Mouse (Mus musculus): ENCODE data around the gene Syt14.

The Syt14 gene

DNA sequence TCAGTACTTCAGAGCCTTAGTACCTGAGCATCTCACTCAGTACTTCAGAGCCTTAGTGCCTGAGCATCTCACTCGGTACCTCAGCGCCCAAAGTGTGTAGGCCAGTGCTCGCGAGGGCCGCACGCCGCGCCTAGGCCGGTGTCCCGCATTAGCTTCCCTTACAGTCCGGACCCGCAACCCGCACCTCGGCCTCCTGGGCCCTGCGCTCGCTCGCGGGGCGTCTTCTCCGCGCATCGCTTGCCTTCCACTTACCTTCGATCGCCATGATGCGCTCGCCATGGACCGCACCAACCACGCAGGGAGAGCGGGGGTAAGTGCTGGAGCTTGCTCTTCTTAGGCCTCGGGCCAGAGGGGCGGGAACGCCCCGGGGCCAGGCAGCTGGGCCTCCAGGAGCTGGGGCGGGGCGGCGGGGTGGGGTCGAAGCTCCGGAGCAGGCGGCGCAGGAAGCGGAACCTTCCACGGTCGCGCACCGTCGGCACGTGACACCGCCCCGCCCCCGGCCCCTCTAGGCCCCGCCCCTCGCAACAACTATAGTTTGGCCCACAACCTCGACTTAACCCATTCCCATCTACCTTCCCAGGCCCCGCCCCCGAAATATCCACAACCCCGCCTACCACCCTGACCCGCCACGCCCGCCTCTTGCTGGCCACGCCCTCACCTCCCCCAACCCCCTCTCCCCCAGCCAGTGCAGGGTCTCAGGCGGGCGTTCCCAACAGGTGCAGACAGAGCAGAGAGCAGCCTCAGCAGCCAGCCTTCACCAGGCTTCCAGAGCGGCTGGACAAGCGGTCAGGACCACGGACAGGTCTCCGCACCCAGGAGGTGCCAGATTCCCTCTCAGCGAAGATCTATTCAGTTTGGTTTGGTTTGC is at the start of gene Syt14:
Syt14 (minus strand) TSS at position 405 of the 868 bp plus-strand sequence.
- peak; percentile 16 to 52 for DNase-seq (ENCODE audit: low spot score in 2 of 2)

DNA sequence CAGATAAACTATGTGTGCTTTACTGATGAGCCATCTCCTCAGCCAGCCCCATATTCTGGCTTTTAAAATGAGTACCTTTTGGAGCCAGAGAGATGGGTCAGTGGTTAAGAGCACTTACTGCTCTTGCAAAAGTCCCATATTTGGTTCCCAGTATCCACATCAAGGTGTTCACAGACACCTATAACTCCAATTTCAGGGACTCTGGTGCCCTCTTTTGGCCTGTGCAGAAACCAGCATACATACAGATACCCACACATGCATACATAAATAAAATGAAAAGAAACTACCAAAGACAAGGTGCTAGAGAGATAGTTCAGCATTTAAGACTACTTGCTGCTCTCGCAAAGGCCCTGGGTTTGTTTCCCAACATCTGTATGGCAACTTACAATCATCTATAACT is 48.4 kb upstream of the Syt14 start:
- DNase-seq (ENCODE audit: low spot score in 2 of 2), result no peak

DNA sequence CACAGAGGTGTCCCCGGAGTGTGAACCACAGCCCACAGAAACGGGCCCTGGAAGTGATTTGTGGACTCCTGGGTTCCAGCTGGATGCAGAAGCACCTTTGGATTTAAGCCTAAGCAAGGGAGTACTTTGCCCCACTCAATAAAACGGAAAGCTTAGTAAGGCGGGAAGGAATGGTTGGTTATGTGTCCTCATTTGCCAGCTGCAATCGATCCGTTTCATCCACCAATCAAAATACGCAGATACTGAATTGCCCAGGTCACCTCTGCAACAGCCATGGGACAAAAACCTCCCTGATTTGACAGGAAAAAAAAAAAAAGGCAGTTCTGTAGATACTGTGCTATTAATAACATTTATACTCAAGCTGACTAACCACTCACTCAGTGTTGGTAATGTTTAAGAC is 47.5 kb upstream of the Syt14 start:
- no peak for DNase-seq (ENCODE audit: low spot score in 2 of 2)

DNA sequence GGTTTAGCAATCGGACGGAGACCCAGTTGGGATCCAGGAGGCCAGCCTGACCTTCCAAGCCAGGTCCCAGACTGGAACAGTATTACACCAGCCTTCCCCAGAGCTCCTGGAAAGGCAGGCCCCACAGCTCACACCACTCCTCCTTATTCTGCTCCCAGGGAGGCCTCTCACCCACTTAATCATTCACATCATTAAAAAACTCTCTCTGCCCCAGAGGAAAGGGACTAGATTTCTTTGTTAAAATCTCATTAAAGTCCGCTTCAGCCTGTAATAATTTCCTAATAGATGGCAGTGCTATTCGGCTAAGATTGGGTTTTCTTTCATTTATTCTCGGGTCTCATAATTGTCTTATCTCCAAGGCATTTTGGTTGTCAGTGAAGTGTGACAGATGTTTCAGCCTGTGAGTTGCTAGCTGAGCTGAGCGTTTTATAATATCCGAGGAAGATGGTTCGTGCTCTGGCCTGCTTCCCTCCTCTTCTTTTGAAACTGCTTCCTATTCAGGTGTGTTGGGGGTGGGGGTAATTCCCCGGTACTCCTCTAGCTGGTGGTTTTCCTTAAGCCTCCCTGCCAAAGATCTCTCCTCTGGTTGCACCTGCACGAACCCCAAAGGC is 46.8 kb upstream of the Syt14 start:
- DNase-seq (ENCODE audit: low spot score in 2 of 2), result peak in 1 of 2 experiments; percentile 32

DNA sequence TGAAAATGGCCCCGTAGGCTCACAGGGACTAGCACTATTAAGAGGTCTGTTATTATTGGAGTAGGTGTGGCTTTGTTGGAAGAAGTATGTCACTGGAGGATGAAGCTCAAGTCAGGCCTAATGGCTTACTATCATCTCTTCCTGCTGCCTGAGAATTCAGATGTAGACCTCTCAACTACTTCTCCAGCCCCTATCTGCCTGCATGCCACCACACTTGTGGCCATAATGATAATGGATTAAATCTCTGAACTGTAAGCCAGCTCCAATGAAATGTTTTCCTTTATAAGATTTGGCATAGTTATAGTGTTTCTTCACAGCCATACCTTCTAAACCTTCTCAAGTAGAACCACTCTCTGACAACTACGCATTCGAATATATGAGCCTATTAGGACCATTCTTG is 27.0 kb upstream of the Syt14 start:
- DNase-seq (ENCODE audit: low spot score in 2 of 2), result no peak

DNA sequence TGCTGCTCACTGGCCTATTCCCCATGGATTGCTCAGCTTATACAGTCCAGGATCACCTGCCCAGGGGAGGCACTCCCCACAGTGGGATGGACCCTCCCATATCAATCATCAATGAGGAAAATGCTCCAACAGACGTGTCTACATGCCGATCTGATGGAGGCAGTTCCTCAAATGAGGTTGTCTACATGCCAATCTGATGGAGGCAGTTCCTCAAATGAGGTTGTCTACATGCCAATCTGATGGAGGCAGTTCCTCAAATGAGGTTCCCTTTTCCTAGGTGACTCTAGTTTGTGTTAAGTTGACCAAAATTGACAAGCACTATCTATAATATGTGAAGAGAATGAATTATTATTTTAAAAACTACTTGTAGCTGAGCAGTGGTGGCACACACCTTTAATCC is 24.6 kb upstream of the Syt14 start:
- no peak for DNase-seq (ENCODE audit: low spot score in 2 of 2)

DNA sequence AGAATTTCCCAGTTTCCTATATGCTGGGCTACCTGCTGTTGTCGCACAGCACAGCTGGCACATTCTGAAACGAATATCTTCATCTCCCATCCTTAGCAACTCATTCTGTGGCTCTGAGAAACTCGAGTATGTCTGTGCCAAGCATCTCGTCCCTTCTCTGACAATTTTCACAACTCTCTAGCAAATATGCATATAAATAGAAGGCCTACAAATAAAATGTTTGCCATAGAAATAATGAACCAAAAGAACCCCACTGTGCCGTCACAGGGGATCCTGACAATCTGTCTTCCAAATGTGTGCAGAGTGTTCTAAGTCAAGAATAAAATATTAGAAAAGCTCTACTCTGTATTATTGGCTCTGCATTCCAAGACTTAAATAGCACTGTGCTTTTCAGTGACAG is 24.0 kb upstream of the Syt14 start:
- no peak for DNase-seq (ENCODE audit: low spot score in 2 of 2)

DNA sequence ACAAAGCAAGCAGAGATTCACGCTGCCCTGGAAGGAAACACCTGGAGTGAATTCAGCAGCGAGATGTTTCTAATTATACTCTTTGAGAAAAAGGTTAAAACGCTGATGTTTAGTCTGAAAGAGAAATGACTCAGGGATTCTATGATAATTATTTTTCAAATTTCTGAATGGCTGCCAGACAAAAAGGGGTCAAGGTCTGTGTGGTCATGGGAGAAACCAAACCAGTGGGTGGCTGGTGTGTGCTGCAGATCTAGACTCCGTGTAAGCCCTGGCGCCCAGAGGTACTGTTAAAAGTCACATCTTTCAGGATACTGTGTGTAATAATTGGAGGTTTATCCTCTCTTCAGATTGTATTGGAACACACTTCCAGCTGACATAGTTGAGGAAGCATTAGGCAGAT is 18.8 kb upstream of the Syt14 start:
- DNase-seq (ENCODE audit: low spot score in 2 of 2), result no peak

DNA sequence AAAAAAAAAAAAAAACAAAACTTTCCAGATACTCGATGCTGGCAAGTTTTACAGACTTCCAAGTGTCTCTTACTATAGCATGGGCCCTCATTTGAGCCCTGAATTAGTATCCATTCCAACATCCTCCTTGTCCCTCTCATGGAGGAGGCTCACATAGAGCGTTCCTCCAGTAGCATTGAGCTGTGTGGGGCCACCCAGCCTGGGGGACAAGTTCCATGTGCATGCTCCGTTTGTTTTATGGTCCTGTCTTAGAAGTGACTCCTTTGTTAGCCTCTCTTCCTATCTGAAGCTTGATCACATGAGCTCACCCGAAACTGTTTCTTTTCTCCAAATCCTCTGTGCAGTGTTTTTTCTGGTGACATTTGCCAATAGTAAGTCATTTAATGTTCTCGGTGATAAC is 17.5 kb upstream of the Syt14 start:
- no peak for DNase-seq (ENCODE audit: low spot score in 2 of 2)

DNA sequence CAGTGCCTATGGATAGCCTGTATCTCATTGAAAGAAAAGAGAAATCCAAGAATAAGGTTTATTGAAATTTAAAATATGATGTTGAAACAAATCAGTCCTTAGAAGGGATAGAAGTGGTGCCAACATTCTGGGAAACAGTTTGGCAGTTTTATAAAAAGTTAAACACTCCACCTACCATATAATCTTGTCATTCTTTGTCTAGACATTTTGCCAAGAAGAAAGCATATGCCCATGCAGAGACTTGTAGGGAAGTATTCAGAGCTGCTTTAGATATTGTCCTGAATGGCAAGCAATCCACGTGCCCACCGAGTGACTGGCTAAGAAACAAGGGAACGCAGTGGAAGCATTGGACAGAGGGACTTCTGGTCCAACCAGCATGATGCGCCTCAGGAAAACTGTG is 12.0 kb upstream of the Syt14 start:
- DNase-seq (ENCODE audit: low spot score in 2 of 2), result no peak

DNA sequence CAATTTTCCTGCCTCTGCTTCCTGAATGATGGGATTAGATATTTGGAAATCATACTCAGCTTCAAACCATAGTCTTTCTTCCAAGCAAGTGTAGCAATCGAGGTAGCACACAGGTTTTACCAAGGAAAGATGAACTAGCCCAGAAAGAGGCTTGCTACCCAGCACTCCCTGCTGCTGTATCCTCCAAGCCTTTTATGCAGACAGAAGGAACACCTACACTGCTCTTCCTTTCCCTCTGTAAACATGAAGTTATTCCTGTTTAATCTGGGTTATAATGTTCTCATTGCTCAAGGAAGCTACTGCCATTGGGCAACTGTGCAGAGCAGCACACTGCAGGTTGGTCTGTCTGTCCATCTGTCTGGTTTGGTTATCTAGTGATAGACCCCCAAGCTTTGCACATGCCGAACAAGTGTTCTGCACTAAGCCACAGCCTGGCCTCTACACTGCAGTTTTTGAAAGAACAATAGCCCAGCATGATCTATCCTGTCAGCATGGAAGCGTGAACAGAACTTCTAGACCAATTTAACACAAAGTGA is 7.3 kb upstream of the Syt14 start:
- DNase-seq (ENCODE audit: low spot score in 2 of 2), result no peak

DNA sequence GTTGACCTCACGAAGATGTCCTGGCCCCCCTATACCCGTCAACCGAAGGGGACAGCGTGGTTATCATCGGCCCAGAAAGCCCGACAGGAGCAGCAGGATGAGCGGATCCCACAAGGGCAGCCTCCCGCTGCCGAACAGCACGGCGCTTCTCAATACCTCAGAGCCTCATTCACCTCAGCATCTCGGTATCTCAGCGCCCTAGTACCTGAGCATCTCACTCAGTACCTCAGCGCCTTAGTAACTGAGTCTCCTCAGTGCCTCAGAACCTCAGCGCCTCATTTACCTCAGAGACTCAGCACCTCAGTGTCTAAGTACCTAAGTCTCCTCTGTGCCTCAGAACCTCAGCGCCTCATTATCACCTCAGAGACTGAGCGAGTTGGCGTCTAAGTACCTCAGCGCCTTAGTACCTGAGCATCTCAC is 614 bp downstream of the Syt14 start:
- DNase-seq (ENCODE audit: low spot score in 2 of 2), result no peak

DNA sequence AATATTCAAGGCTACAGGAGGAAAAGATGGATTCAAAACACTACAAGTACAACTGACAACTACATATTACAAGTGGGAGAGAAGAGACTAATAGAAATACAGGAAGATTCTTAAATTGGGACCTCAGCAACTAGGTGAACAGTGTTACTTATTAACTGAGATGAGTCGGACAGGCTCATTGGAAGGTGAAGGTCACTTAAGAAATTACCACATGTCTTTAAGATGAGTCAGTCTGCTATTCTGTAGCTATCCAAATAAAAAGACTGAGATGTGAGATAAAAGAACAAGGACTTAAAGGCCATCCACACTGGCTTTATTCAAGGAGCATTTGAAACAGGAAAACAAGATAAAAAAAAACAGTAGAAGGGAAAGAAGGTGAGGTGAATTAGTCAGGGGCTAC is 11.3 kb downstream of the Syt14 start:
- DNase-seq (ENCODE audit: low spot score in 2 of 2), result no peak

DNA sequence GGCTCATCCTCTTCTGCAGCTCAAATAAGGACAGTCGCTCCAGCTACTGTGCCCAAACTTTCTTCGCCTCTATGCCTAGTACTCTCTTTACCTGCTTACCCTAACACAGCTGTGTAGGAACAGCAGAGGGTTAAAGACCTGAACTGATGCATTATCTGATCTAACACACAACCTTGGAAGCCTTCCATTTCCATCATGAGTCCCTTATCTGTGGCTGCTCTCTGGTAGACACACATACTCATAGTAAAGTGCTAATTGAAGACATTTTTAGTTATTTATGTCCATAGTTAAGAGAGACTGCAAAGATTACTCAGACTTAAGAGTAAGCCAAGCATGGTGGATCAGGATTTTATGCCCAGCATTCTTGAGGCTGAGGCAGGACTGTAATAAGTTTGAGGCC is 23.2 kb downstream of the Syt14 start:
- no peak for DNase-seq (ENCODE audit: low spot score in 2 of 2)

DNA sequence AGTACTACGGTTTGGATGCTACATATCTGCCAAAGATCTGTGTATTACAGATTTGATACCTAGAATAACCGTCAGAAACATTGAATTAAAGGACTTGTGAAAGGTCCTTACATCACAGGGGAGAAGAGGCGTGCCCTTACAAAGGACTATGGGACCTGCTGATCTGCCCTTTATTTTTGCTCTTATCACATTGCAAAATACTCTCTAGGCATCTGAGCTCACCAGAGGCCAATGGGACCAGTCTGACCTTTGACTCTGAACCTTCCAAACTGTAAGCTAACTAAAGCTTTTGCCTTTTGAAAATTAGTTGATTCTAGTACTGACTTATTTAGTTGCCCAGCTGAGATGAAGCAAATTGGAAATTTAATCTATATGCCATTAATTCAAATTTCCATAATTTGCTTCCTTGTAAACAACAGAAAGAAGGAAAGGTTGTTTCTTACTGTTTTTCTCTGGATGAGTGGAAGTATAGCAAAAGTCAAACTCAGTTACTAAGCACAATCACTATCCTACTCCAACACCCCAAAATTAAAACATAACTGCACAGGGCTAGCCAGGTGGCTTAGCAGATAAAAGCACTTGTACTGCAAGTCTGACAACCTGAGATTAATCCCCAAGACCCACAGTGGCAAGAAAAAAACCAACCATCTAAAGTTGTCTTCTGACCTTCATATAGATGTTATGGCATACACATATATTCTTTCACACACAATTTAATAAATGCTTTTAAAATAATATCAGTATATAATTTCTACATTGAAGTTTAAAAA is 24.4 kb downstream of the Syt14 start:
- no peak for DNase-seq (ENCODE audit: low spot score in 2 of 2)

DNA sequence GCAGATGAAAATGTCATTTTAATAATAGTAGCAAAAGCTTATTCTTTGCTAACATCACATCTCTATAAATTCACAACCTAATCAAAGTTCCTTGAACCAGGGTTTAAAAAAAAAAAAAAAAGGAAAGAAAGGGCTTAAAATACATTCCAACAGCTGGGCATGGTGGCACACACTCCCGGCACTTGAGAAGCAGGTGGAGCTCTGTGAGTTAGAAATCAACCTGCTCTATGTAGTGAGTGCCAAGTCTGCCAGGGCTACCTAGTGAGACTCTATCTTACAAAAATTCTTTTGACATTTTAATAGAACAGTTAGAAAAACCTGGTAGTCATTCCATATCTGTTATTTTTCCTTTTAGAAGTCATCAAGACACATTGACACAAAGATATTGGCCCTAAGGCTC is 31.0 kb downstream of the Syt14 start:
- DNase-seq (ENCODE audit: low spot score in 2 of 2), result no peak

DNA sequence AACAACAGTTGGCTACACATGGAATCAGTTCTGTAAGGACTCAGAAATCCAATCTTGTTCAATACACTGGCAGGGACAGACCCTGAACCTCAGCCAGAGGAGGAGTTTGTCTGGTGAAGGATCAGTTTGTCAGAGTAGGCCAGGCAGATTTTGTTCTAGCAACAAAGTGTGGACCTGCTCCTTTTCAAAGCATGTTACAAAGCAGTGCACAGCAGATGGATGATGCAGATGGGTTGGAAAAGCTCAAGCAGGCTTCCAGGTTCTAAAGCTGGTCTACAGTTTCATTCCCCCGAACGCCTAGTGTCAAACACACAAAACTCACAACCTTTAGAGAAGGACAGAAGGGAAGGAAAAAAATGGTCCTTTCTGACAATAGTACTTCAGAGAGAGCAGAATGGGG is 31.6 kb downstream of the Syt14 start:
- no peak for DNase-seq (ENCODE audit: low spot score in 2 of 2)

DNA sequence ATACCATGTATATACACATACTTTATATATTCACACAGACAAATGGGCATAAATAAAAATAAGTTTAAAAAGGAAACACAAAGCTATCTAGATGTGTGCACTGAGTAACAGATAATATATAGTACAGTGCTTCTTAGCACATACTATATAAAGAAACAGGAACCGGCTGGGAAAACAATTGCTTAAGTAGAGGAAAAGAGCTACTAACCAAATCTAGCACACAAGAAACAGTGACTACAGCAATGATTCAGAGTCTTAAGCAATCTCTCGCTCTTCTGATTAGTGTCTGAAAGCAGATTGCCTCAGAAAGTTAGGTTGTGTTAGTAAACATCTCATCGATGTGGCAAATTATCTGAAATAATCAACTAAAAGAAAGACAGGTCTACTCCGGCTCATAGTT is 33.3 kb downstream of the Syt14 start:
- no peak for DNase-seq (ENCODE audit: low spot score in 2 of 2)

DNA sequence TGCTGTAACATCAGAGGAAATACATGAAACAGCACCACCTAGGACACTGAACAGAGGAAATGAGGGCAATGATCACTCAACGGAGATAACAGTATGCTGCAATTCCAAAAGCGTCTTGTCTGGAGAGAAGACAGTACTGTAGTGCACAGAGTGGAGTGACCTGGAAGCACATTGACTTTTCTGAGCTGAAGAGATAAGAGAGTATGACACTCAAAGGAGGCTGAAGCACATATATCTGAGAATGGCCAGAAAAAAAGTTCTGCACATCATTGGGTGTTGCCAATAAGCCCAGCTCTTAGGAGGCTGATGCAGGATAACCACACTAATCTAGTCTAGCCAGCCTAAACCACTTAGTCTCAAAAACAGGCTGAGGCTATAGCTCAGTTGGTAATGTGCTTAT is 34.0 kb downstream of the Syt14 start:
- no peak for DNase-seq (ENCODE audit: low spot score in 2 of 2)

DNA sequence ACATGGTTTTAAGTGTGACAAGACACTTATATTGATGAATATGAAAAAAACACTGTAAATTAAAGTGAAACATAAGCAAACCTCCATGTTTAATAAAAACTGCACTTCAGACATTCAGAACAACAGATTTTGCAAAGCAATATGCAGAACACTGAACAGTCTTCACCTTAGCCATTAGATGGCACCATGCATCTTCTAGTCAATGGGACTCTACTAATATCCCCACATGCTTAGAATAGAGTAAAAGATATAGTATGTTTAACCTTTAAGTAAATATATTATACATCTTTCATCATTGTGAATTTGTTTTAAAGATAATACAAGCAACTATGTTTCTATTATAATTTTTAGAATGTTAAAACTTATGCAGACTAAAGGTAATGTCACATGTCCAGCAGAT is 34.7 kb downstream of the Syt14 start:
- no peak for DNase-seq (ENCODE audit: low spot score in 2 of 2)

DNA sequence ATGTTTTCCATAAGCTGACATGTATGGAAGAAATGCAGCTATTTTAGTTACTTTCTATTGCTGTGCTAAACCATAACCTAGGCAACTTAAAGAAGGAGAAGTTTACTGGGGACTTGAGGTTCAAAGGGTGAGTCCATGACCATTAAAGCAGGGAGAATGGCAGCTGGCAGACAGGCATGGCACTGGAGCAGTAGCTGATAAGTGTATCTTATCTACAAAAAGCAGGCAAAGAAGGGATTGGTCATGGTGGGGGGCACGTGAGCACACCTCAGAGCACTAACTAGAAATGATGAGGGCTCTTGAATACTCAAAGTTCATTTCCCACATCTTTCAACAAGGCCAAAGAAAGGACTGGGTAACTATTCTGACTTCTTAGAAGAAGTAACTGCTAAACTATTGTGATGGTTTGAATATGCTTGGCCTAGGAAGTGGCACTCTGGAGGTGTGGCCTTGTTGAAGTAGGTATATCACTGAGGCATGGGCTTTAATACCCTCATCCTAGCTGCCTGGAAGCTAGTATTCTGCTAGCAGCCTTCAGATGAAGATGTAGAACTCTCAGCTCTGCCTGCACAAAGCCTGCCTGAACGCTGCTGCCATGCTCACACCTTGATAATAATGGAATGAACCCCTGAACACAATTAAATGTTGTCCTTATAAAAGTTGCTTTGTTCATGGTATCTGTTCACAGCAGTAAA is 41.2 kb downstream of the Syt14 start:
- DNase-seq (ENCODE audit: low spot score in 2 of 2), result no peak

DNA sequence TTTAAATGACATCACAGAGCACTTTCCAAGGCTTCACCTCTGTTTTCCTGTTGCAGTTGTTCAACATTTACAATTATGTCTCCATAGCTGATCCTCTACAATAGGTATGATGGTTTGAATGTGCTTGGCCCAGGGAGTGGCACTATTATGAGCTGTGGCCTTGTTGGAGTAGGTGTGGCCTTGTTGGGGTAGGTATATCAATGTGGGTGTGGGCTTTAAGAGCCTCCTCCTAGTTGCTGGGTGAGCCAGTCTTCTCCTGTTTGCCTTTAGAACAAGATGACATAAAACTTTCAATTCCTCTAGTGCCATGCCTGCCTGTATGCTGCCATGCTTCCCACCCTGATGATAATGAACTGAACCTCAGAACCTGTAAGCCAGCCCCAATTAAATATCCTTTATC is 42.1 kb downstream of the Syt14 start:
- DNase-seq (ENCODE audit: low spot score in 2 of 2), result no peak

All from urinary bladder, postnatal 36 days (tissue).